Mouse (Mus musculus): ENCODE data around the gene Entpd5.

DNA sequence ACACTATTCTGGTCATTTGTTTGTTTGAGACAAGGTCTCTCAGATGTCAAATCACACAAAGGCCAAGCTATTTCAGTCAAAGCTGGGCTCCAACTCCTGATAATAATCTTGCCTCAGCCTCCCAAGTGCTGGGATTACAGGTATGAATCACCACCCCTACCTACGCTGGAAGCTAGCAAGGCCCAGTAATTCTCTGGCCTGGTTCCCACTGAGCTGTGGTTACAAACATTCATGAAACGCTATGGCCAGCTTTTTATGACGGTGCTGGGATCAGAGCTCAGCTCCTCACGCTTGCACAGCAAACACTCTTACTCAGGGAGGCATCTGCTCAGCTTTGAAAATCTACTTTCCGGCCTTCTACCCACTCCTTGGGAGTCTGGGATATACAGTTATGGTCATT is 15.0 kb downstream of the Entpd5 start:
- TF ChIP-seq CTCF (IDR thresholded peaks at IDR 0.05), result no peak
- no peak for TF ChIP-seq EP300 (IDR thresholded peaks at IDR 0.05)
